24 mouse cellular contexts compared by ENCODE assay signal in genomic region chr3:14764755-14765566, GRCm38 (mm10). TPM values are rescaled to one million over a fixed set of nuclear protein-coding genes. Genes with fewer than 3 reads are reported as not detected.
DNase-seq lines count a peak whose midpoint lies in the region; ATAC-seq and TF ChIP-seq lines count a peak whose summit lies in the region.
"Had no signal": no experiment of that assay in that cellular context is flagged by ENCODE, and none has a peak within 500 bp of the region (broad histone marks: within the 10 kb centered on the region; RNA-seq: fewer than 3 reads in every experiment).

No protein-coding gene starts in this region.

- H3K27me3 ChIP-seq in CH12.LX (replicated peaks) = no peaks in the 10 kb centered on the region
- H3K27me3 ChIP-seq: embryonic facial prominence, embryonic 12.5 days; forebrain, embryonic 13.5 days; forebrain, embryonic 15.5 days had no signal

- in situ Hi-C loops in CH12.LX (cut with MboI; ENCODE audit: low pct_ligation_motif_present, low pct_unique_long_range_greater_than_20kb, low sequenced_read_pairs) = no loop called here

- TF ChIP-seq EP300 in CH12.LX (IDR thresholded peaks at IDR 0.05; ENCODE audit: low read length) = no peak

- no peaks in the 10 kb centered on the region for H3K79me2 ChIP-seq in CH12.LX (replicated peaks; ENCODE audit: control insufficient read depth, extremely low read depth, insufficient read depth, poor library complexity, severe bottlenecking)

- no peaks in the 10 kb centered on the region for H3K9me3 ChIP-seq in CH12.LX (replicated peaks; ENCODE audit: low read length)
- H3K9me3 ChIP-seq: embryonic facial prominence, embryonic 10.5 days; embryonic facial prominence, embryonic 12.5 days; forebrain, embryonic 13.5 days; forebrain, embryonic 15.5 days had no signal

- no peak for TF ChIP-seq POLR2A in CH12.LX (IDR thresholded peaks at IDR 0.05; ENCODE audit: low read depth, low read length)

- peaks cover 0 to 9% of the 10 kb centered on the region in 2 experiments; a peak in 2 of 4 replicates for H3K4me1 ChIP-seq in CH12.LX (ENCODE audit: control insufficient read depth in 1 of 2, insufficient read depth in 2 of 2)
- H3K4me1 ChIP-seq: embryonic facial prominence, embryonic 10.5 days; embryonic facial prominence, embryonic 12.5 days; forebrain, embryonic 13.5 days; forebrain, embryonic 15.5 days had no signal

- no peak for TF ChIP-seq RAD21 in CH12.LX (IDR thresholded peaks at IDR 0.05; ENCODE audit: low read depth, low read length)

- no peak overlapping the region for H3K4me3 ChIP-seq in CH12.LX (replicated peaks in 1 of 3; ENCODE audit: low read depth in 2 of 3, low read length in 2 of 3, poor library complexity in 1 of 3)
- H3K4me3 ChIP-seq: embryonic facial prominence, embryonic 10.5 days; embryonic facial prominence, embryonic 12.5 days; forebrain, embryonic 13.5 days; forebrain, embryonic 15.5 days had no signal

- dilution Hi-C loops in CH12.LX (cut with MboI; ENCODE audit: extremely low pct_ligation_motif_present, extremely low pct_unique_long_range_greater_than_20kb, low sequenced_read_pairs) = no loop called here

- peak; percentile 14 for DNase-seq in CH12.LX (ENCODE audit: extremely low read depth)
- DNase-seq in gastrocnemius, postnatal 25 days = no peak
- DNase-seq in kidney, adult 11 months = no peak
- no peak for DNase-seq in right cerebral cortex, postnatal 14 days
- DNase-seq: adrenal gland, adult 8-10 months; adrenal gland, postnatal 14 days; adrenal gland, postnatal 36 days; B cell, adult 2 months; cerebellum, adult 11-12 months; cerebellum, adult 2 months; cerebellum, adult 9-10 months; cerebellum, postnatal 10 days; cerebellum, postnatal 25 days; forebrain, postnatal 0 days had no signal

- H3K27ac ChIP-seq in CH12.LX (ENCODE audit: insufficient read depth, low read depth) = no peak overlapping the region
- H3K27ac ChIP-seq: embryonic facial prominence, embryonic 10.5 days; embryonic facial prominence, embryonic 12.5 days; forebrain, embryonic 13.5 days; forebrain, embryonic 15.5 days had no signal

- H3K9ac ChIP-seq in CH12.LX (ENCODE audit: insufficient read depth, low read depth) = no peak overlapping the region
- H3K9ac ChIP-seq: embryonic facial prominence, embryonic 12.5 days; forebrain, embryonic 13.5 days; forebrain, embryonic 15.5 days; forebrain, postnatal 0 days had no signal

- no peaks in the 10 kb centered on the region for H3K36me3 ChIP-seq in CH12.LX (replicated peaks in 1 of 2; ENCODE audit: control insufficient read depth in 1 of 2, insufficient read depth in 1 of 2, low read length in 1 of 2)
- H3K36me3 ChIP-seq: embryonic facial prominence, embryonic 10.5 days; embryonic facial prominence, embryonic 12.5 days; forebrain, embryonic 15.5 days had no signal

- ATAC-seq in megakaryocyte progenitor cell, adult 5-6 weeks (replicated peaks; ENCODE audit: poor library complexity) = peak; percentile 53
- ATAC-seq: activated CD4-positive, CD25-positive, alpha-beta regulatory T cell, adult 4 months; CD4-positive, CD25-positive, alpha-beta regulatory T cell, adult 4 months; forebrain, embryonic 13.5 days; forebrain, embryonic 15.5 days; forebrain, postnatal 0 days; Patski had no signal

- no peak overlapping the region for H3K4me2 ChIP-seq in CH12.LX (ENCODE audit: insufficient read depth, low read depth, poor library complexity, severe bottlenecking)
- H3K4me2 ChIP-seq: embryonic facial prominence, embryonic 12.5 days; forebrain, embryonic 13.5 days; forebrain, embryonic 15.5 days had no signal

- TF ChIP-seq CTCF in CH12.LX (conservative IDR thresholded peaks at IDR 0.05 in 1 of 2, IDR thresholded peaks at IDR 0.05 in 1 of 2; ENCODE audit: low read depth in 2 of 2, low read length in 2 of 2) = no peak

TF ChIP-seq in CH12.LX, 34 proteins besides CTCF, POLR2A, EP300 and RAD21:
- TF ChIP-seq ELF1 (IDR thresholded peaks at IDR 0.05; ENCODE audit: low read depth, low read length) (no peak), CHD1 (IDR thresholded peaks at IDR 0.05; ENCODE audit: low read depth, low read length) (no peak), IRF4 (IDR thresholded peaks at IDR 0.05; ENCODE audit: low read depth, low read length) (no peak), ETS1 (conservative IDR thresholded peaks at IDR 0.05; ENCODE audit: low read depth, low read length) (no peak)
TF ChIP-seq in CH12.LX: peak in this region for 0.

RNA-seq across cellular contexts. Expression of gene Car1, which starts 43.2 kb away (rescaled TPM):
- not detected in 2 replicates for total RNA-seq in CH12.LX (2012; rRNA removed)
- 0.26 TPM in 1 of 2 replicates, not detected in the other for total RNA-seq in CH12.LX (2014; rRNA removed)
- polyA plus RNA-seq in CH12.LX (2012; ENCODE audit: insufficient read length, low read depth) = not detected in 2 replicates
- 584 and 1,246 TPM in 2 replicates for total RNA-seq in megakaryocyte progenitor cell, adult 5-6 weeks (2015)
- 179 and 313 TPM in 2 replicates for total RNA-seq in megakaryocyte progenitor cell, adult 5-6 weeks (2017)
- total RNA-seq in gastrocnemius, postnatal 25 days (2021) = under 1 TPM in 1 of 2 experiments, not detected in 1; 0.33 TPM
- total RNA-seq: adrenal gland, adult 18-20 months; ES-E14 had no signal
- polyA plus RNA-seq: CD4-positive, CD25-positive, alpha-beta regulatory T cell, adult 4 months; cerebellum, adult 2 months; forebrain, embryonic 13.5 days; forebrain, embryonic 15.5 days; Patski had no signal

Comparison
In these comparisons a context has a peak if more than half of its experiments do, and no peak if none do; other contexts are left out.
1. RNA of gene Car1, which starts 43.2 kb away (total RNA-seq): 179 to 1,246 TPM in megakaryocyte progenitor cell, adult 5-6 weeks; 0.33 TPM in gastrocnemius, postnatal 25 days and 0.26 TPM in CH12.LX; every median in the first group is over 100 times any median in the second.